Mouse (Mus musculus) heart, postnatal 0 days (tissue): ENCODE measurements around the gene Mef2a. TPM values are rescaled to one million over a fixed set of nuclear protein-coding genes. Genes with fewer than 3 reads are reported as not detected.

ENCODE experiments used
- ATAC-seq: fragments of 200-750 bp; cut with Nextera tagmentation; 2 replicates; pipeline ENCODE4 v1.8.0; 2017; ENCODE audit warnings: low read depth, moderate number of reproducible peaks, moderate library complexity; ENCODE audit not compliant: insufficient read depth
- DNase-seq: peaks from one replicate; pipeline ENCODE4 v3.0.0-alpha.2; 2016; ENCODE audit warnings: low spot score
- H3K27ac ChIP-seq: fragments of 300-500 bp; sonication (generic); 2 replicates; pipeline ENCODE4 v1.5.1; 2014; ENCODE audit warnings: low read depth, mild to moderate bottlenecking
- H3K27me3 ChIP-seq: fragments of 300-500 bp; sonication (generic); 2 replicates; pipeline ENCODE4 v1.6.1; 2014; ENCODE audit warnings: low read length, mixed read lengths; ENCODE audit not compliant: control insufficient read depth, insufficient read depth
- H3K36me3 ChIP-seq: fragments of 300-500 bp; sonication (generic); replicated peaks from 2 replicates; pipeline ENCODE4 v1.6.1; 2014; ENCODE audit warnings: low read length, mixed read lengths; ENCODE audit not compliant: control insufficient read depth, insufficient read depth
- H3K4me1 ChIP-seq: fragments of 300-500 bp; sonication (generic); 2 replicates; pipeline ENCODE4 v1.6.1; 2014; ENCODE audit warnings: antibody characterized with exemption; ENCODE audit not compliant: control insufficient read depth, insufficient read depth
- H3K4me2 ChIP-seq: fragments of 300-500 bp; sonication (generic); 2 replicates; pipeline ENCODE4 v1.6.1; 2014; ENCODE audit warnings: low read depth, mild to moderate bottlenecking, low read length, moderate library complexity
- H3K4me3 ChIP-seq: fragments of 300-500 bp; sonication (generic); 2 replicates; pipeline ENCODE4 v1.5.1; 2014; ENCODE audit warnings: low read depth, low read length
- H3K9ac ChIP-seq: fragments of 300-500 bp; sonication (generic); replicated peaks from 2 replicates; pipeline ENCODE4 v1.6.1; 2014; ENCODE audit warnings: low read depth, low read length, mixed read lengths
- H3K9me3 ChIP-seq: fragments of 300-500 bp; sonication (generic); replicated peaks from 2 replicates; pipeline ENCODE4 v1.6.1; 2016; ENCODE audit warnings: low read length; ENCODE audit not compliant: control insufficient read depth
- CTCF ChIP-seq: IDR thresholded peaks from 2 replicates; pipeline ENCODE4 v1.5.1; 2016; ENCODE audit warnings: antibody characterized with exemption, control low read depth, low read depth
- EP300 ChIP-seq: IDR thresholded peaks from 2 replicates; pipeline ENCODE4 v1.6.1; 2016; ENCODE audit warnings: antibody characterized with exemption, low read depth
- WGBS: fragments of 180-500 bp; shearing (Covaris S2); extraction: QIAGEN DNeasy Blood & Tissue Kit; methylation state at CpG from one replicate; pipeline ENCODE4 v1.1.7; 2014; 5-methylcytosine and 5-hydroxymethylcytosine counted together
- polyA plus RNA-seq: library from polyadenylated mRNA; unstranded; fragments of >200 nt; fragmentation: Nextera tagmentation; extraction: Ambion mirVana; gene quantifications from 2 replicates; pipeline ENCODE4 v1.2.1, GENCODE M21; 2015
- total RNA-seq: library from RNA; depleted of rRNA; stranded (reverse); fragments of >200 nt; gene quantifications from 2 replicates; pipeline ENCODE4 v1.2.3, GENCODE M21; 2014; ENCODE audit warnings: low replicate concordance; rRNA removed

The Mef2a gene
- total and polyA plus RNA-seq, 2 experiments from 2014 or later: 112 to 165 TPM

- 26% methylated on average over 4 of the region's 4 CpGs for WGBS
- Histone ChIP-seq H3K9me3 (no peaks in the 10 kb centered on the region), H3K4me2 (no peak overlapping the region), H3K36me3 (no peaks in the 10 kb centered on the region), H3K27ac (no peak overlapping the region), H3K9ac (no peak overlapping the region), H3K4me3 (no peak overlapping the region), H3K27me3 (no peaks in the 10 kb centered on the region), H3K4me1 (no peaks in the 10 kb centered on the region)
- DNase-seq (no peak), ATAC-seq (no peak)
- TF ChIP-seq EP300 (no peak), CTCF (no peak)
These were observed 188.9 kb downstream of the Mef2a start for GRCm38 (mm10) chr7:67183786-67184185.

Other genes starting within 250 kb of the Mef2a start
- 15.1 and 15.9 TPM in 2 replicates for gene Lysmd4, start 150.3 kb downstream of the Mef2a start, total RNA-seq
- 14.8 and 15.0 TPM in 2 replicates for gene Lysmd4, start 150.3 kb downstream of the Mef2a start, polyA plus RNA-seq